Mouse (Mus musculus) cerebellum, adult 2 months (tissue): ENCODE results near the gene Serinc5. TPM values are rescaled to one million over a fixed set of nuclear protein-coding genes. Genes with fewer than 3 reads are reported as not detected.

ENCODE experiments used
- DNase-seq, 2 experiments: peaks; one replicate each; pipeline ENCODE4 v3.0.0; 2021
- H3K27ac ChIP-seq: fragments of 200-500 bp; 2 replicates; pipeline ENCODE4 v1.5.1; 2012; ENCODE audit warnings: low read length, control low read depth, inconsistent platforms; ENCODE audit not compliant: insufficient read depth
- H3K27me3 ChIP-seq: fragments of 200-500 bp; 2 replicates; pipeline ENCODE4 v1.6.1; 2012; ENCODE audit warnings: inconsistent platforms, mild to moderate bottlenecking, low read length, moderate library complexity; ENCODE audit not compliant: control insufficient read depth, insufficient read depth
- H3K4me1 ChIP-seq: fragments of 200-500 bp; 2 replicates; pipeline ENCODE4 v1.6.1; 2011; ENCODE audit warnings: low read length; ENCODE audit not compliant: control insufficient read depth, insufficient read depth
- H3K4me3 ChIP-seq: fragments of 200-500 bp; replicated peaks from 2 replicates; pipeline ENCODE3; 2011; ENCODE audit warnings: mild to moderate bottlenecking, low read depth, low read length, control low read depth; ENCODE audit not compliant: insufficient read depth
- CTCF ChIP-seq: fragments of 200-500 bp; IDR thresholded peaks from 2 replicates; pipeline ENCODE4 v1.5.1; 2011; ENCODE audit warnings: low read depth, mild to moderate bottlenecking, control low read depth, low read length, moderate library complexity, borderline replicate concordance; ENCODE audit not compliant: insufficient read depth
- POLR2A ChIP-seq: fragments of 200-500 bp; IDR thresholded peaks from 2 replicates; pipeline ENCODE4 v1.6.1; 2011; ENCODE audit warnings: low read length, control low read depth, borderline replicate concordance; ENCODE audit not compliant: insufficient read depth
- WGBS: fragments of 180-500 bp; shearing (Covaris S2); methylation state at CpG from one replicate; pipeline ENCODE4 v1.1.7; 2018; 5-methylcytosine and 5-hydroxymethylcytosine counted together
- polyA plus RNA-seq: library from polyadenylated mRNA; depleted of rRNA; stranded (reverse); fragments of >200 nt; gene quantifications from 2 replicates; pipeline ENCODE4 v1.2.3, GENCODE M21; 2012

Serinc5 gene
- polyA plus RNA-seq, 1 experiment: 50.7 TPM

GRCm38 (mm10) chr13:92644753-92645152 is 33.9 kb downstream of the Serinc5 start:
- WGBS: 94% methylated on average over 6 of the region's 6 CpGs
- TF ChIP-seq CTCF: no peak
- TF ChIP-seq POLR2A: no peak
- Histone ChIP-seq H3K27ac (no peak overlapping the region), H3K27me3 (no peaks in the 10 kb centered on the region), H3K4me1 (peaks cover 11% of the 10 kb centered on the region; the same call in 1 of the 2 replicates), H3K4me3 (no peak overlapping the region)
- no peak for DNase-seq

GRCm38 (mm10) chr13:92647695-92648094 is 36.8 kb downstream of the Serinc5 start:
- DNase-seq: peak; percentile 53 to 83
- WGBS: 19% methylated on average over 2 of the region's 2 CpGs
- Histone ChIP-seq H3K4me1 (peaks cover 13% of the 10 kb centered on the region), H3K27me3 (no peaks in the 10 kb centered on the region), H3K27ac (no peak overlapping the region), H3K4me3 (no peak overlapping the region)
- TF ChIP-seq POLR2A (no peak), CTCF (no peak)

- WGBS: 80% methylated on average over 10 of the region's 10 CpGs
- no peaks in the 10 kb centered on the region for H3K27me3 ChIP-seq
- no peak overlapping the region for H3K27ac ChIP-seq
- TF ChIP-seq CTCF (no peak), POLR2A (no peak)
- H3K4me1 ChIP-seq: peaks cover 18% of the 10 kb centered on the region
- DNase-seq: no peak
- no peak overlapping the region for H3K4me3 ChIP-seq
Observed at GRCm38 (mm10) chr13:92649111-92649510, 38.2 kb downstream of the Serinc5 start.

- Histone ChIP-seq H3K4me1 (peaks cover 18% of the 10 kb centered on the region), H3K4me3 (no peak overlapping the region), H3K27ac (no peak overlapping the region), H3K27me3 (no peaks in the 10 kb centered on the region)
- DNase-seq: no peak
- 75% methylated on average over 2 of the region's 2 CpGs for WGBS
- TF ChIP-seq POLR2A (no peak), CTCF (no peak)
Observed at GRCm38 (mm10) chr13:92650956-92651355, 40.1 kb downstream of the Serinc5 start.

- no peak for TF ChIP-seq POLR2A
- no peak for TF ChIP-seq CTCF
- DNase-seq: peak in 1 of 2 experiments; percentile 20
- no peak overlapping the region for H3K4me3 ChIP-seq
- H3K27ac ChIP-seq: no peak overlapping the region
- 24% methylated on average over 2 of the region's 2 CpGs for WGBS
- peaks cover 16% of the 10 kb centered on the region for H3K4me1 ChIP-seq
- no peaks in the 10 kb centered on the region for H3K27me3 ChIP-seq
Observed at GRCm38 (mm10) chr13:92652498-92652897, 41.6 kb downstream of the Serinc5 start.

- no peak for DNase-seq
Observed at GRCm38 (mm10) chr13:92653283-92653682, 42.4 kb downstream of the Serinc5 start.

GRCm38 (mm10) chr13:92656815-92657513 is 46.1 kb downstream of the Serinc5 start:
- Histone ChIP-seq H3K4me3 (no peak overlapping the region), H3K4me1 (peaks cover 18% of the 10 kb centered on the region), H3K27ac (no peak overlapping the region), H3K27me3 (no peaks in the 10 kb centered on the region)
- DNase-seq: peak; percentile 28 to 57
- no peak for TF ChIP-seq CTCF
- WGBS: 8% methylated on average over 4 of the region's 4 CpGs

More at GRCm38 (mm10) chr13:92653283-92653682, 42.4 kb downstream of the Serinc5 start:
- no peaks in the 10 kb centered on the region for H3K27me3 ChIP-seq
- peaks cover 18% of the 10 kb centered on the region for H3K4me1 ChIP-seq
- no peak overlapping the region for H3K27ac ChIP-seq
- no peak for TF ChIP-seq POLR2A
- no peak for TF ChIP-seq CTCF
- 68% methylated on average over 5 of the region's 5 CpGs for WGBS
- H3K4me3 ChIP-seq: no peak overlapping the region

- Histone ChIP-seq H3K4me3 (no peak overlapping the region), H3K27ac (no peak overlapping the region), H3K4me1 (peaks cover 11% of the 10 kb centered on the region; the same call in 1 of the 2 replicates), H3K27me3 (no peaks in the 10 kb centered on the region)
- DNase-seq: no peak
- WGBS: 83% methylated on average over 3 of the region's 3 CpGs
- TF ChIP-seq POLR2A (no peak), CTCF (no peak)
Observed at GRCm38 (mm10) chr13:92659611-92660010, 48.7 kb downstream of the Serinc5 start.
